Mouse (Mus musculus) left cerebral cortex, adult 2 months (tissue): Measurements from ENCODE around the gene Ptdss2. TPM values are rescaled to one million over a fixed set of nuclear protein-coding genes. Genes with fewer than 3 reads are reported as not detected.

Experiments
- DNase-seq, 2 experiments: peaks; one replicate each; pipeline ENCODE4 v3.0.0; 2021 to 2022; ENCODE audit warnings: low spot score in 2 of 2, mixed read lengths in 1 of 2; ENCODE audit errors: extremely low spot score in 1 of 2
- H3K27ac ChIP-seq: fragments of 200-600 bp; 2 replicates; pipeline ENCODE4 v1.8.1; 2022
- H3K4me3 ChIP-seq: fragments of 200-600 bp; 2 replicates; pipeline ENCODE4 v1.8.1; 2022
- CTCF ChIP-seq: fragments of 200-600 bp; IDR thresholded peaks from 2 replicates; pipeline ENCODE4 v1.8.1; 2022; ENCODE audit warnings: antibody characterized with exemption, mild to moderate bottlenecking, moderate library complexity
- intact Hi-C: fragments of 180-260 bp; cut with DNase I; formaldehyde crosslinking; loops from one replicate; pipeline ENCODE4 v1.15.1; 2025
- total RNA-seq, 2 experiments: library from RNA; stranded (reverse); gene quantifications; 2 replicates each; pipeline ENCODE4 v1.2.3; 2021

Gene Ptdss2
- total RNA-seq, 2 experiments from 2014 or later: 46.9 to 51.6 TPM

DNA sequence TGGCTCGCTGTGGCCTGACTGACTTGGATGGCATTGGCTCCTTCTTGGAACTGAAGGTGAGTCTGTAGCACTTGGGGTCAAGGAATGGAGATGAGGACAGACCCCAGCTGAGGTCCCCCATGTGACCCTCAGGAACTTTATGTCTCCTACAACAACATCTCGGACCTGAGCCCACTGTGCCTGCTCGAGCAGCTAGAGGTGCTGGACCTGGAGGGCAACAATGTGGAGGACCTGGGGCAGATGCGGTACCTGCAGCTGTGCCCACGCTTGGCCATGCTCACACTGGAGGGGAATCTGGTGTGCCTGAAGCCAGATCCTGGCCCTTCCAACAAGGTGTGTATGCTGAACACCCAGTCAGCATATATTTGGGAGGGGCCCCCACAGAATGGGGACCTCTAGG lies 83.3 kb downstream of the Ptdss2 start:
- no peak for TF ChIP-seq CTCF
- H3K27ac ChIP-seq: no peak overlapping the region
- DNase-seq: no peak
- no peak overlapping the region for H3K4me3 ChIP-seq
- intact Hi-C loops: no loop called here

DNA sequence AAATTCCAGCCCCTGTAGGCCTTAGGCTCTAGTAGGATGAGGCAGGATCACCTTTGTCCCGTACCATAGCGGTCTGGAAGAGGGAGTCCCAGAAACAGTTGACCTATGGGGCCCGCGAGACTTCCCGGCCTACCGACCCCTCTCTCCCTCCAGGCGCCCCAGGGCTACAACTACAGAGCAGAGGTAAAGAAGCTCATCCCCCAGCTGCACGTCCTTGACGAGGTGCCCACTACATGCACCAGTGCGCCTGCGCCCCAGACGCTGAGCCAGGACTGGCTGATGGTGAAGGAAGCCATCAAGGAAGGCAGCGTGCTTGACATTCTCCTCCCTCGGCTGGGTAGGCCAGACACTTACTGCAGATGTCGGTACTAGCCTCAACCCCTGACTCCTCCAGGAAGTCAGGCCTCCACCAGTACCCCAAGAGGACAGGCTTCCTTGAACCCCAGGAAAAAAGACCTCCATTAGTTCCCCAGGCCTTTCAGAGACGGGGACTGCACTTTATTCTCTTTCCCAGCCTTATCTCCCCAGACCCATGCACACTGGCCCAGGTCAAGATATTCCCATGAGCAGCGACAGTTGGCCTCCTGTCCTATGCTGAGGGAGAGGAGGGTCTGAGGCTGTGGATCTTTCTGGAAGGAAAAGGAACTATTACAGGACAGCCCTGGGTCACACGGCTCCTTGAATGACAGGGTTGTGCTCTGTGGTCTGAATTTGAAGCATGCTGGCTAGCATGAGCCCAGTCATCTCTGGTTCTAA lies 84.2 kb downstream of the Ptdss2 start:
- Histone ChIP-seq H3K27ac (no peak overlapping the region), H3K4me3 (no peak overlapping the region)
- DNase-seq: no peak
- intact Hi-C loops: no loop called here
- no peak for TF ChIP-seq CTCF

Other genes with a start within 250 kb of the Ptdss2 start
- gene Psmd13, start 240.4 kb upstream of the Ptdss2 start, total RNA-seq: 100 to 1,000 TPM; 101 to 107 TPM
- gene Sirt3, start 240.1 kb upstream of the Ptdss2 start, total RNA-seq: 10 to 100 TPM; 72.2 to 76.5 TPM
- gene Cox8b, start 221.9 kb upstream of the Ptdss2 start, total RNA-seq: 1 to 10 TPM in 1 of 2 experiments, not detected in 1; 2.0 TPM
- 1 to 10 TPM in 1 of 2 experiments, under 1 TPM in 1; 0.68 to 1.2 TPM for gene Nlrp6, start 201.5 kb upstream of the Ptdss2 start, total RNA-seq
- 1 to 10 TPM; 4.5 to 4.7 TPM for gene Pgghg, start 181.0 kb upstream of the Ptdss2 start, total RNA-seq
- not detected for gene Ifitm5, start 172.1 kb upstream of the Ptdss2 start, total RNA-seq
- not detected for gene Gm45717, start 166.4 kb upstream of the Ptdss2 start, total RNA-seq
- 10 to 100 TPM; 10.8 to 17.7 TPM for gene Ifitm2, start 166.4 kb upstream of the Ptdss2 start, total RNA-seq
- 1 to 10 TPM; 3.7 to 5.8 TPM for gene Ifitm1, start 155.2 kb upstream of the Ptdss2 start, total RNA-seq
- 10 to 100 TPM; 10.9 to 16.7 TPM for gene Ifitm3, start 111.6 kb upstream of the Ptdss2 start, total RNA-seq
- gene Ifitm6, start 104.5 kb upstream of the Ptdss2 start, total RNA-seq: under 1 TPM in 1 of 2 experiments, not detected in 1; 0.57 TPM
- not detected for gene Gm17387, start 93.3 kb upstream of the Ptdss2 start, total RNA-seq
- gene B4galnt4, start 61.3 kb upstream of the Ptdss2 start, total RNA-seq: 10 to 100 TPM; 87.4 to 95.9 TPM
- gene Pkp3, start 44.2 kb upstream of the Ptdss2 start, total RNA-seq: not detected
- 1 to 10 TPM; 1.7 to 3.4 TPM for gene Sigirr, start 21.8 kb upstream of the Ptdss2 start, total RNA-seq
- gene Ano9, start 4.6 kb upstream of the Ptdss2 start, total RNA-seq: not detected
- 10 to 100 TPM; 36.5 to 37.3 TPM for gene Rnh1, start 50.5 kb downstream of the Ptdss2 start, total RNA-seq
- 100 to 1,000 TPM; 219 to 244 TPM for gene Hras, start 71.6 kb downstream of the Ptdss2 start, total RNA-seq
- 1 to 10 TPM; 3.9 to 5.0 TPM for gene Lrrc56, start 71.8 kb downstream of the Ptdss2 start, total RNA-seq
- gene Lmntd2, start 91.7 kb downstream of the Ptdss2 start, total RNA-seq: not detected
- gene Rassf7, start 93.5 kb downstream of the Ptdss2 start, total RNA-seq: 1 to 10 TPM in 1 of 2 experiments, under 1 TPM in 1; 0.94 to 1.3 TPM
- 10 to 100 TPM; 70.5 to 77.2 TPM for gene Phrf1, start 106.4 kb downstream of the Ptdss2 start, total RNA-seq
- gene Irf7, start 144.1 kb downstream of the Ptdss2 start, total RNA-seq: 1 to 10 TPM in 1 of 2 experiments, under 1 TPM in 1; 0.59 to 1.2 TPM
- gene Cdhr5, start 154.4 kb downstream of the Ptdss2 start, total RNA-seq: not detected
- not detected for gene Sct, start 156.8 kb downstream of the Ptdss2 start, total RNA-seq
- gene Drd4, start 169.6 kb downstream of the Ptdss2 start, total RNA-seq: under 1 TPM; 0.27 to 0.44 TPM
- gene Deaf1, start 205.3 kb downstream of the Ptdss2 start, total RNA-seq: 10 to 100 TPM; 63.1 to 63.8 TPM
- 10 to 100 TPM; 33.3 to 34.9 TPM for gene Tmem80, start 205.4 kb downstream of the Ptdss2 start, total RNA-seq
- 1 to 10 TPM; 3.6 to 5.3 TPM for gene Eps8l2, start 216.5 kb downstream of the Ptdss2 start, total RNA-seq